9 mouse cellular contexts compared by ENCODE assay signal in genomic region chr2:115852109-115852508, GRCm38 (mm10).
DNase-seq lines count a peak whose midpoint lies in the region; ATAC-seq lines count a peak whose summit lies in the region.
"Had no signal": no experiment of that assay in that cellular context is flagged by ENCODE, and none has a peak within 500 bp of the region (broad histone marks: within the 10 kb centered on the region; RNA-seq: fewer than 3 reads in every experiment).

No protein-coding gene starts in this region.

- no peak overlapping the region for H3K4me3 ChIP-seq in liver, embryonic 11.5 days (ENCODE audit: low read depth, low read length)
- H3K4me3 ChIP-seq in liver, embryonic 12.5 days = no peak overlapping the region
- peak overlapping the region; percentile 19; the same call in 1 of the 2 replicates for H3K4me3 ChIP-seq in forebrain, embryonic 14.5 days (ENCODE audit: low read depth, low read length)
- peak overlapping the region; percentile 26; the same call in 1 of the 2 replicates for H3K4me3 ChIP-seq in limb, embryonic 13.5 days
- H3K4me3 ChIP-seq in stomach, embryonic 14.5 days (ENCODE audit: low read depth, low read length) = 0 out of 2 replicates have a peak overlapping the region, but pooled peaks have one; percentile 17

- H3K36me3 ChIP-seq in liver, embryonic 11.5 days (ENCODE audit: control insufficient read depth, insufficient read depth, low read length) = no peaks in the 10 kb centered on the region
- no peaks in the 10 kb centered on the region for H3K36me3 ChIP-seq in liver, embryonic 12.5 days
- no peaks in the 10 kb centered on the region for H3K36me3 ChIP-seq in forebrain, embryonic 14.5 days (ENCODE audit: control insufficient read depth, insufficient read depth, low read length)
- H3K36me3 ChIP-seq in limb, embryonic 13.5 days = no peaks in the 10 kb centered on the region
- H3K36me3 ChIP-seq in stomach, embryonic 14.5 days (ENCODE audit: control insufficient read depth, insufficient read depth, low read length) = no peaks in the 10 kb centered on the region

- ATAC-seq in liver, embryonic 11.5 days (replicated peaks; ENCODE audit: low FRiP score) = no peak
- ATAC-seq in liver, embryonic 12.5 days = no peak
- ATAC-seq in forebrain, embryonic 14.5 days = no peak
- no peak for ATAC-seq in limb, embryonic 13.5 days (ENCODE audit: low FRiP score, low read depth)
- no peak for ATAC-seq in stomach, embryonic 14.5 days (ENCODE audit: insufficient number of reproducible peaks, insufficient read depth, low FRiP score, low read depth)
- ATAC-seq in erythroblast, adult 5-6 weeks (replicated peaks; ENCODE audit: low FRiP score, poor library complexity, severe bottlenecking) = no peak

- peak overlapping the region; percentile 40 for H3K4me2 ChIP-seq in liver, embryonic 11.5 days
- no peak overlapping the region for H3K4me2 ChIP-seq in liver, embryonic 12.5 days
- peak overlapping the region; percentile 68 for H3K4me2 ChIP-seq in forebrain, embryonic 14.5 days (ENCODE audit: low read length)
- peak overlapping the region; percentile 54 for H3K4me2 ChIP-seq in limb, embryonic 13.5 days (replicated peaks)
- peak overlapping the region; percentile 47 for H3K4me2 ChIP-seq in stomach, embryonic 14.5 days (replicated peaks; ENCODE audit: low read depth, low read length)

- H3K27ac ChIP-seq in liver, embryonic 11.5 days (ENCODE audit: low read depth, low read length) = no peak overlapping the region
- H3K27ac ChIP-seq in liver, embryonic 12.5 days = no peak overlapping the region
- H3K27ac ChIP-seq in forebrain, embryonic 14.5 days (ENCODE audit: low read depth, low read length) = peak overlapping the region; percentile 74
- no peak overlapping the region for H3K27ac ChIP-seq in limb, embryonic 13.5 days
- no peak overlapping the region for H3K27ac ChIP-seq in stomach, embryonic 14.5 days (ENCODE audit: low read length)

- H3K27me3 ChIP-seq in liver, embryonic 11.5 days (replicated peaks; ENCODE audit: control insufficient read depth, insufficient read depth, low read length) = peaks cover 55% of the 10 kb centered on the region
- H3K27me3 ChIP-seq in liver, embryonic 12.5 days (replicated peaks) = peaks cover 77% of the 10 kb centered on the region
- peaks cover 10% of the 10 kb centered on the region; the same call in 1 of the 2 replicates for H3K27me3 ChIP-seq in forebrain, embryonic 14.5 days (replicated peaks; ENCODE audit: control insufficient read depth, insufficient read depth, low read length)
- H3K27me3 ChIP-seq in limb, embryonic 13.5 days = peaks cover 85% of the 10 kb centered on the region
- no peaks in the 10 kb centered on the region for H3K27me3 ChIP-seq in stomach, embryonic 14.5 days (ENCODE audit: control insufficient read depth, insufficient read depth, low read length)

- no peaks in the 10 kb centered on the region for H3K9me3 ChIP-seq in liver, embryonic 11.5 days (ENCODE audit: control insufficient read depth, low read length)
- no peaks in the 10 kb centered on the region for H3K9me3 ChIP-seq in liver, embryonic 12.5 days (replicated peaks)
- no peaks in the 10 kb centered on the region for H3K9me3 ChIP-seq in forebrain, embryonic 14.5 days (replicated peaks; ENCODE audit: control insufficient read depth, low read length)
- H3K9me3 ChIP-seq in limb, embryonic 13.5 days = no peaks in the 10 kb centered on the region
- no peaks in the 10 kb centered on the region for H3K9me3 ChIP-seq in stomach, embryonic 14.5 days (ENCODE audit: control insufficient read depth, low read depth, low read length)

- no peak for DNase-seq in liver, embryonic 11.5 days (ENCODE audit: low spot score)
- peak; percentile 52 for DNase-seq in forebrain, embryonic 14.5 days (ENCODE audit: low spot score)
- no peak for DNase-seq in B cell, adult 2 months
- no peak for DNase-seq in left cerebral cortex, postnatal 36 days (ENCODE audit: low spot score in 2 of 2)
- DNase-seq: thymus, adult 18-20 months had no signal

- 38% methylated on average over 11 of the region's 11 CpGs for WGBS in liver, embryonic 11.5 days
- 31% methylated on average over 11 of the region's 11 CpGs for WGBS in liver, embryonic 12.5 days (ENCODE audit: insufficient replicate concordance)
- 11% methylated on average over 11 of the region's 11 CpGs for WGBS in forebrain, embryonic 14.5 days
- 13% methylated on average over 11 of the region's 11 CpGs for WGBS in limb, embryonic 13.5 days
- 28% methylated on average over 11 of the region's 11 CpGs for WGBS in stomach, embryonic 14.5 days

- peaks cover 2% of the 10 kb centered on the region; the same call in 1 of the 2 replicates for H3K4me1 ChIP-seq in liver, embryonic 11.5 days (replicated peaks; ENCODE audit: control insufficient read depth, insufficient read depth, low read length)
- H3K4me1 ChIP-seq in liver, embryonic 12.5 days = no peaks in the 10 kb centered on the region
- H3K4me1 ChIP-seq in forebrain, embryonic 14.5 days (ENCODE audit: control insufficient read depth, insufficient read depth, low read length) = peaks cover 18% of the 10 kb centered on the region
- H3K4me1 ChIP-seq in limb, embryonic 13.5 days = peaks cover 13% of the 10 kb centered on the region
- peaks cover 20% of the 10 kb centered on the region for H3K4me1 ChIP-seq in stomach, embryonic 14.5 days (ENCODE audit: control insufficient read depth, insufficient read depth, low read length)

- intact Hi-C loops in left cerebral cortex, postnatal 36 days (cut with DNase I) = loop anchor here (10.0 kb wide), 3 partner anchors 587 to 1227 kb away; no protein-coding TSS in a partner anchor

- no peak overlapping the region for H3K9ac ChIP-seq in liver, embryonic 11.5 days (ENCODE audit: low read depth, low read length)
- no peak overlapping the region for H3K9ac ChIP-seq in liver, embryonic 12.5 days
- H3K9ac ChIP-seq in forebrain, embryonic 14.5 days (ENCODE audit: low read length) = peak overlapping the region; percentile 70; the same call in 1 of the 2 replicates
- H3K9ac ChIP-seq in limb, embryonic 13.5 days = no peak overlapping the region
- H3K9ac ChIP-seq in stomach, embryonic 14.5 days (replicated peaks; ENCODE audit: low read depth, low read length) = no peak overlapping the region

Comparison
In these comparisons a context has a peak if more than half of its experiments do, and no peak if none do; other contexts are left out.
1. H3K4me3 ChIP-seq: peak in forebrain, embryonic 14.5 days (single experiment), limb, embryonic 13.5 days (single experiment) and stomach, embryonic 14.5 days (single experiment); none in liver, embryonic 11.5 days (single experiment) and liver, embryonic 12.5 days (single experiment).